Mouse (Mus musculus) heart, adult 2 months (tissue): ENCODE measurements around the gene Pcbp1.

Experiments used
- CTCF ChIP-seq: fragments of 200-600 bp; IDR thresholded peaks from 2 replicates; pipeline ENCODE4 v1.8.1; 2022; ENCODE audit warnings: antibody characterized with exemption, mild to moderate bottlenecking, moderate library complexity
- POLR2A ChIP-seq: fragments of 200-500 bp; IDR thresholded peaks from 2 replicates; pipeline ENCODE4 v1.6.1; 2011; ENCODE audit warnings: mild to moderate bottlenecking, low read depth, low read length, control low read depth; ENCODE audit not compliant: insufficient read depth

DNA sequence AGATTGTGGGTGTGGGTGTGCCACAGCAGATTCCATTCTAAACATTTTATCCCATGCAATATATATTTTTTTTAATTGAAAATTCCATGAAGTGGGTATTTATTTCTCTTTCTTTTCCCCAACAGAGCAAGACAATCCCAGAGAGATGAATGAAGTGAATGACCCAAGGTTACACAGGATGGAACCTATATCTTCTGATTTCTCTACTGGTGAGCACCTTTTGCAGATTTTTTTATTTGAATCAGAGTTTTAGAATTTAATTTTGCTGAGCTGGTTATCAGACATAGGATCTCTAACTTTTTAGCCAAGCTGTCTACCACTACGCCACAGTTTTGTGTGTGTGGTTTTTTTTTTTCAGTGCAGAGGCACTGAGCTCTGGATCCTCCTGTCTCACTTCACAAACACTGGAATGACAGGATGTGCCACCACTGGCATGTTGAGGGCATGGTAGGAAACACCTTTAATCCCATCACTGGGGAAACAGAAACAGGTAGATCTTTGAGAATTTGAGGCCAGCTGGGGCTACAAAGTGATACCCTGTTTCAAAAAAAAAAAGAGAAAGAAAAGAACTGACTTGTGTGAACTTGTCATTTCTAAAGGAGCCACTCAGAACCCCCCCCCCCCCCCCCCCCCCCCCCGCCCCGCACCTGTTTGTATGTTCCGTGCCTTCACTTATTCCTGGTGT lies 1.8 kb upstream of the Pcbp1 start:
- TF ChIP-seq POLR2A (no peak), CTCF (no peak)
